Mouse (Mus musculus) megakaryocyte, embryonic 14.5 days (primary cell): ENCODE results near the gene Vmn1r1.

Experiments used
- FLI1 ChIP-seq: IDR thresholded peaks from 2 replicates; pipeline ENCODE4 v1.6.1; 2012; ENCODE audit warnings: low read length, inconsistent platforms, mixed read lengths
- GATA1 ChIP-seq: IDR thresholded peaks from 3 replicates; pipeline ENCODE4 v1.6.1; 2012; ENCODE audit warnings: mixed read lengths, low read length, inconsistent platforms, borderline replicate concordance

GRCm38 (mm10) chr1:182164386-182164785 is at the start of gene Vmn1r1:
- TF ChIP-seq GATA1 (no peak), FLI1 (no peak)
